Mouse (Mus musculus) neural tube, embryonic 14.5 days (tissue): ENCODE measurements around the gene Eif4a3. TPM values are rescaled to one million over a fixed set of nuclear protein-coding genes. Genes with fewer than 3 reads are reported as not detected.
A peak's percentile ranks its signal among the peaks of the same experiment; 100 is the strongest.
"Not testable (repeated sequence)": the region's sequence is repeated elsewhere in the genome, so short reads cannot be mapped to it uniquely, and the experiment has no call there.

ENCODE experiments used
- ATAC-seq: fragments of 200-750 bp; cut with Nextera tagmentation; 2 replicates; pipeline ENCODE4 v1.8.0; 2017; ENCODE audit warnings: low read depth, mild to moderate bottlenecking, moderate TSS enrichment, moderate library complexity
- H3K27ac ChIP-seq: fragments of 300-500 bp; sonication (generic); 2 replicates; pipeline ENCODE4 v1.5.1; 2014; ENCODE audit warnings: low read depth, mild to moderate bottlenecking, control low read depth, low read length, moderate library complexity, mixed read lengths
- H3K27me3 ChIP-seq: fragments of 300-500 bp; sonication (generic); 2 replicates; pipeline ENCODE4 v1.6.1; 2014; ENCODE audit warnings: low read length; ENCODE audit not compliant: control insufficient read depth, insufficient read depth
- H3K36me3 ChIP-seq: fragments of 300-500 bp; sonication (generic); 2 replicates; pipeline ENCODE4 v1.6.1; 2014; ENCODE audit warnings: low read length, mixed read lengths; ENCODE audit not compliant: control insufficient read depth, insufficient read depth
- H3K4me1 ChIP-seq: fragments of 300-500 bp; sonication (generic); 2 replicates; pipeline ENCODE4 v1.6.1; 2014; ENCODE audit warnings: low read length; ENCODE audit not compliant: control insufficient read depth, insufficient read depth
- H3K4me2 ChIP-seq: fragments of 300-500 bp; sonication (generic); 2 replicates; pipeline ENCODE4 v1.6.1; 2014; ENCODE audit warnings: mild to moderate bottlenecking, low read depth, low read length, control low read depth
- H3K4me3 ChIP-seq: fragments of 300-500 bp; sonication (generic); 2 replicates; pipeline ENCODE4 v1.5.1; 2014; ENCODE audit warnings: low read depth, low read length, control low read depth, mixed read lengths
- H3K9ac ChIP-seq: fragments of 300-500 bp; sonication (generic); replicated peaks from 2 replicates; pipeline ENCODE4 v1.6.1; 2014; ENCODE audit warnings: low read depth, mild to moderate bottlenecking, control low read depth, low read length, mixed read lengths
- H3K9me3 ChIP-seq: fragments of 300-500 bp; sonication (generic); 2 replicates; pipeline ENCODE4 v1.6.1; 2016; ENCODE audit warnings: low read length; ENCODE audit not compliant: control insufficient read depth
- WGBS: fragments of 180-500 bp; shearing (Covaris S2); extraction: QIAGEN DNeasy Blood & Tissue Kit; methylation state at CpG from one replicate; pipeline ENCODE4 v1.1.7; 2014; 5-methylcytosine and 5-hydroxymethylcytosine counted together
- polyA plus RNA-seq: library from polyadenylated mRNA; unstranded; fragments of >200 nt; fragmentation: Nextera tagmentation; extraction: Ambion mirVana; gene quantifications from 2 replicates; pipeline ENCODE4 v1.2.1, GENCODE M21; 2014

Gene Eif4a3
- polyA plus RNA-seq, 1 experiment from 2014 or later = 251 TPM

DNA sequence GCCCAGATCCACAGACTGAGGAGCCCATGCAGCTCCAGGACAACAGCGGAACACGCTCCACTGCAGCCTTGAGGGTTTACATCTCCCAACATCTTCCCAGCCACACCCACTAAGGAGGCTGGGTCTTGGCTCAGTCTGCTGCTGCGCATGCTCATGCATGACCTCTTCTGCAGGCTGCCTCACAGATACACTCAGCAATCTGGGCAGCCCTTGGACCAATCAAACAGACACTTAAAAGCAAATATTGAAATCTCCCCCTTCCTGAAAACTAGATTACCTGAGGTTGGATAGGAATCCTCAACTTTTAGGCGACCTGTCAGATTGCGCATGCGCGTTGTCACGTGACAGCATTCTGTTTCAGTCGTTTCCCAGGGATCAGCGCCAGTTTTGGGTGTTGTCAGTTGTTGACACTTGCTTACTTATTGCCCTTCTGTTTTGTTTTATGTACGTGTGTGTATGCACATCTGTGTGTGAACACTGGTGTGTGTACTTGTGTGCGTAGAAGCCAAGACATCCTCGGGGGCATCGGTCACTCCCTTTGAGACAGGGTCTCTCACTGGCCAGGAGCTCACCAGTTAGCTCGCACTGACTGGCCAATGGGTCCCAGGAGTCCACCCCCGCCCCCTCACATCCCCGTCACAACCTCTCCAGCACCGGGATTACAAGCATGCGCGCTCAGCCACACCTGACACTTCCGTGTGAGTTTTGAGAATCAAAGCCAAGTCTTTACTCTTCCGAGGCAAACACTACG lies 41.1 kb downstream of the Eif4a3 start:
- H3K9me3 ChIP-seq = no peaks in the 10 kb centered on the region
- H3K4me2 ChIP-seq = peak overlapping the region; percentile 40
- H3K27me3 ChIP-seq = no peaks in the 10 kb centered on the region
- 0 out of 2 replicates have a peak, but pooled peaks have one; percentile 38 for ATAC-seq
- WGBS = 73% methylated on average over 23 of the region's 23 CpGs
- no peaks in the 10 kb centered on the region for H3K4me1 ChIP-seq
- peak overlapping the region; percentile 19; the same call in 1 of the 2 replicates for H3K4me3 ChIP-seq
- no peak overlapping the region for H3K9ac ChIP-seq
- 0 out of 2 replicates have a peak, but pooled peaks cover 4% of the 10 kb centered on the region for H3K36me3 ChIP-seq
- H3K27ac ChIP-seq = no peak overlapping the region; the same call in 1 of the 2 replicates

DNA sequence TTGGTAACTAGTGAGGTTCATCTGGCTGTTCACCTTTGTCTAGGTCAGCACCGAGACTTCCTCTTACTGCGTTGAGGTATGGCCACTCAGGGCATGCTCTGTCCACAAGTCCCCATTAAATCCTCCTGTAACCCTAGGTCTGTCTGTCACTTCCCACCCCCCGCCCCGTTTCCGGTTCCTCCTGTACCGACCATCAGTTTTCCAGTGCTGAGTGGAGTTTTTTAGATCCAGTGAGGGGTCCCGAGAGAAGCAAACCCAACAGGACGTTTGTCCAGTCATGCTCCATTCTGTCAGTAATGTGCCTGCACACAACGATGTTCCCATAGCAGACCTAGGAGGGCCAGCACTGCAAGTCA lies 41.7 kb downstream of the Eif4a3 start:
- Histone ChIP-seq H3K27me3 (no peaks in the 10 kb centered on the region), H3K36me3 (0 out of 2 replicates have a peak, but pooled peaks cover 4% of the 10 kb centered on the region), H3K9ac (no peak overlapping the region), H3K9me3 (no peaks in the 10 kb centered on the region), H3K27ac (no peak overlapping the region; the same call in 1 of the 2 replicates), H3K4me2 (peak overlapping the region; percentile 40), H3K4me3 (peak overlapping the region; percentile 19; the same call in 1 of the 2 replicates), H3K4me1 (no peaks in the 10 kb centered on the region)
- no peak for ATAC-seq
- WGBS = 75% methylated on average over 9 of the region's 9 CpGs

DNA sequence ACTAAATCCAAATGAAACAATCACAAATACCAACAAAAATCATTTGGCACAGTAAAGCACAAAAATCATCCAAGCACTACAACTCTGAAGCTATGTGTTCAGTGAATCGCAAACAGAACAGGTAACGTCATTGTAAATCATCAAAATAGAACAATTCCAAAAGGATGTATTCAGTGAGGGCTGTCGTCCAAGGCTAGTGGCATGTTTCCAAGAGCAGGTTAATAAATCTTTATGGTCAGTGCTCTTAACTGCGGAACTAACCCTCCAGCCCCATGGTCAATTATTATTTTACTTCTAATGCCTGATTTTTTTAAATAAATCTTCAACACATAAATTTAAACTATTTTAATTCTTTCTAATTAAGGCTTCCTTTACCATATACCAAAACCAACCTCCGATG lies 43.3 kb downstream of the Eif4a3 start:
- H3K9me3 ChIP-seq, H3K4me2 ChIP-seq, H3K27me3 ChIP-seq, H3K27ac ChIP-seq, ATAC-seq, H3K4me1 ChIP-seq, H3K36me3 ChIP-seq, H3K9ac ChIP-seq, H3K4me3 ChIP-seq: not testable (repeated sequence)
- 69% methylated on average over 5 of the region's 5 CpGs for WGBS

DNA sequence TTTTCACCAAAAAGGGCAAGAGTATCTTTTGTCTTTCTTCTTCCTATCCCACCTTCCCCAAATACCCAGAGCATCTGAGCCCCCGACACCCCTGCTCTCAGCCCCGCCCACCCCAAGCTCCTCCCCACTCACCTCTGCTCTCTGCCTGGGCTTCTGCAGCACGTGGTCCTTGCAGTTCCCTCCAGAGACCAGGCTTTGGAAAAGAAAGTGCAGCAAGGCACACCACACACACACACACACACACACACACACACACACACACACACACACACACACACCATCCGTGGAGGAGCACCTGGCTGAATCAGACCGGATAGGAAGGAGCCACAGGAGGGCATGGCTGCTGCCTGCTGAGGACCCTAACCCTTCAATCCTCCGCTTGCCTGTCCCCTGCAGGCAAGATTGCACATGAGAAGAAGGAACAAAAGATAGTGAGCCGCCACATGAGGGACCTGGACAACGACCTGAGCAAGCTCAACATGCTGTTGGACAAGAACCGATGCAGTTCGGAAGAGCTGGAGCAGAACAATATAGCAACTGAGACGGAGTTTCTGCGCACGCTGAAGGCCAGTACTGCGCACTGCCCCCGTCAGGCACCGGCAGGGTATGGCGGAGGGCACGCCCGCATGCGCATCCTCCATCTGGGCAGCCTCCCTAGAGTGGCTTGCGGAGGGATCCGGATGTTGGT lies 46.9 kb downstream of the Eif4a3 start:
- H3K4me1 ChIP-seq = peaks cover 4% of the 10 kb centered on the region; the same call in 1 of the 2 replicates
- H3K4me2 ChIP-seq = peak overlapping the region; percentile 40
- no peak overlapping the region for H3K9ac ChIP-seq
- H3K27me3 ChIP-seq = no peaks in the 10 kb centered on the region
- H3K36me3 ChIP-seq = no peaks in the 10 kb centered on the region
- ATAC-seq = peak; percentile 73
- 7% methylated on average over 22 of the region's 22 CpGs for WGBS
- no peak overlapping the region for H3K4me3 ChIP-seq
- no peak overlapping the region for H3K27ac ChIP-seq
- H3K9me3 ChIP-seq = no peaks in the 10 kb centered on the region

DNA sequence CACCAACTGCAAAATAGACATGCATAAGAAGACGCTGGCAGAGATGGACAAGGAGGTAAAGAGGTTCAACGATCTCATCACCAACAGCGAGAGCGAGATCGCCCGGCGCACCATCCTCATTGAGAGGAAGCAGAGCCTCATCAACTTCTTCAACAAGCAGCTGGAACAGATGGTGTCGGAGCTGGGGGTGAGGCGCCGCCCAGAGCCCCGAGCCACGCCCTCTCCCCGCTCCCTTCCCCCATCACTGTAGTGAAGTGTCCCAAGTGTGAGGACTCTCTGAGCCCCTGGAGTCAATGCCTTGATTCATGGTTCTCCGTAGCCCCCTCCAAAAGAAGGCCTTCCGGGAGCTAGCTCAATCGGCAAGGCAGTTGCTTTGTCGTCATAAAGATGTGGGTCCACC lies 48.9 kb downstream of the Eif4a3 start:
- ATAC-seq = no peak
- WGBS = 46% methylated on average over 17 of the region's 17 CpGs
- no peak overlapping the region for H3K4me2 ChIP-seq
- no peaks in the 10 kb centered on the region for H3K36me3 ChIP-seq
- no peak overlapping the region for H3K9ac ChIP-seq
- no peak overlapping the region for H3K27ac ChIP-seq
- H3K9me3 ChIP-seq = no peaks in the 10 kb centered on the region
- peaks cover 4% of the 10 kb centered on the region; the same call in 1 of the 2 replicates for H3K4me1 ChIP-seq
- H3K4me3 ChIP-seq = no peak overlapping the region
- H3K27me3 ChIP-seq = no peaks in the 10 kb centered on the region

DNA sequence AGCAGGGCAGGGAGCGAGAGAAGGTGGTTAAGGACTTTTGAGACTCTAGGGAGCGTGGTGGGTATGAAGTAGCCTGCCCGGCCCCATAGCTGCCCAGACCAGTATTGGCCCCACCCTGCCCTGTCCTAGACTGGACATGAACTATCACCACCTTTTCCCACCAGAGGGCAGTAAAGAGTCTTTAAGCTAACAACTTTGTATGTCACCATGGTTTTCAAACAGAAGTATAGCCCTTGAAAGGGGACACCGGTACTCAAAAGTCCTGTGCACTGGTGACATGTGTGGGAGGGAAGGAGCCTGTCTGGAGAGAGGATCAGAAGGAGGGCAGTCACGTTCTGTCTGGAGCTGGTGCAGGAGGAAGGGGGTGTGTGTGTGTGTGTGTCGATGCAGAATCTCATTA lies 50.9 kb downstream of the Eif4a3 start:
- 37% methylated on average over 6 of the region's 6 CpGs for WGBS
- no peaks in the 10 kb centered on the region for H3K36me3 ChIP-seq
- no peaks in the 10 kb centered on the region for H3K27me3 ChIP-seq
- H3K4me2 ChIP-seq = no peak overlapping the region
- no peaks in the 10 kb centered on the region for H3K9me3 ChIP-seq
- ATAC-seq = no peak
- no peak overlapping the region for H3K9ac ChIP-seq
- H3K4me3 ChIP-seq = no peak overlapping the region
- no peak overlapping the region for H3K27ac ChIP-seq
- peaks cover 4% of the 10 kb centered on the region; the same call in 1 of the 2 replicates for H3K4me1 ChIP-seq

DNA sequence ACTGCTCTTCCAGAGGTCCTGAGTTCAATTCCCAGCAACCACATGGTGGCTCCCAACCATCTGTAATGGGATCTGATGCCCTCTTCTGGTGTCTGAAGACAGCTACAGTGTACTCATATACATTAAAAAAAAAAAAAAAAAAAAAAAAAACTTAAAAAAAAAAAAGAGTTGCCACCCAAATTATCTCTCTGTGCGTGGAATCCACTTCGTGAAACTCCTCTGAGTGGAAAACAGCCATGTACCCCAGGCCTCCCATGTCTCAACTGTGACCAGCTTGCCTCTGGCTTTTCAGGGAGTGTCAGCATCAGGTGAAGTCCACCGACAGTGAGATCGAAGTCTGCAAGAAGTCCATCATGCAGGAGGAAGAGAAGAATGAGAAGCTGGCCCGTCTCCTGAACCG lies 54.3 kb downstream of the Eif4a3 start:
- H3K4me2 ChIP-seq, ATAC-seq, H3K27me3 ChIP-seq, H3K4me1 ChIP-seq, H3K36me3 ChIP-seq, H3K9me3 ChIP-seq, H3K9ac ChIP-seq, H3K27ac ChIP-seq, H3K4me3 ChIP-seq: not testable (repeated sequence)
- 93% methylated on average over 6 of the region's 6 CpGs for WGBS

DNA sequence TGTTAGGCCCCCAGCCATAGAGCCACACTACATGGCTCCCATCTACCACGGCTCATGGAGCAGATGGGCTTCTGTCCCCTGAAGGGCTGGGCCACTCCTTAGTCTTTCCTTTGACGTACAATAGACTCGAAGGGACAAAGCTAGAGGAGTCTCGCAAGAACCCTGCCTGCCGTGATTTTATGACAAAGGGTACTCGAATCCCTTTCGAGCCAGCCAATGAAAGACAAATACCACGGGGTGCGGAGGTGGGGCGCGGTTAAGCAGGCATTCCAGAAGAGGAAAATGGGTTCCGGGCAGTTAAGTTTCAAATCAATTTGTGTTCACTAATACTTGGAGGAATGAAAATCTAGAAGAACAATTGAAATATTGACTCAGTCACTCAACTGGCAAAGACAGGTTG lies 60.4 kb downstream of the Eif4a3 start:
- H3K4me3 ChIP-seq = no peak overlapping the region
- no peaks in the 10 kb centered on the region for H3K27me3 ChIP-seq
- no peak for ATAC-seq
- 0 out of 2 replicates have a peak, but pooled peaks cover 10% of the 10 kb centered on the region for H3K4me1 ChIP-seq
- H3K9me3 ChIP-seq = no peaks in the 10 kb centered on the region
- 70% methylated on average over 12 of the region's 12 CpGs for WGBS
- no peak overlapping the region for H3K4me2 ChIP-seq
- no peak overlapping the region for H3K27ac ChIP-seq
- no peak overlapping the region for H3K9ac ChIP-seq
- H3K36me3 ChIP-seq = no peaks in the 10 kb centered on the region
